ENCODE assay signal across 16 mouse cellular contexts in genomic region chr19:40249352-40249751, GRCm38 (mm10). TPM values are rescaled to one million over a fixed set of nuclear protein-coding genes. Genes with fewer than 3 reads are reported as not detected.
DNase-seq lines count a peak whose midpoint lies in the region; ATAC-seq and TF ChIP-seq lines count a peak whose summit lies in the region.
"Had no signal": no experiment of that assay in that cellular context is flagged by ENCODE, and none has a peak within 500 bp of the region (broad histone marks: within the 10 kb centered on the region; RNA-seq: fewer than 3 reads in every experiment).

No protein-coding gene starts in this region.

- H3K4me3 ChIP-seq in gastrocnemius, adult 2 months: no peak overlapping the region
- H3K4me3 ChIP-seq in brown adipose tissue, adult 24 weeks (ENCODE audit: insufficient read depth, low read depth, low read length): no peak overlapping the region
- H3K4me3 ChIP-seq: hindbrain, embryonic 12.5 days; limb, embryonic 10.5 days had no signal

- ATAC-seq in inflammation-experienced regulatory T-cells, adult 6 months: no peak
- ATAC-seq: forebrain, embryonic 16.5 days had no signal

- H3K4me1 ChIP-seq in brown adipose tissue, adult 24 weeks (ENCODE audit: control insufficient read depth, insufficient read depth, insufficient read length, low read length): peaks cover 9% of the 10 kb centered on the region; the same call in 1 of the 2 replicates
- H3K4me1 ChIP-seq: hindbrain, embryonic 12.5 days; limb, embryonic 10.5 days had no signal

- TF ChIP-seq CTCF in gastrocnemius, adult 2 months (IDR thresholded peaks at IDR 0.05): no peak

- intact Hi-C loops in gastrocnemius, adult 2 months (cut with DNase I): no loop called here

- DNase-seq in gastrocnemius, adult 2 months: no peak
- DNase-seq in gastrocnemius, postnatal 25 days: no peak
- DNase-seq in heart, postnatal 4 days: peak; percentile 37
- peak; percentile 64 for DNase-seq in lung, postnatal 10 days
- no peak for DNase-seq in urinary bladder, postnatal 14 days (ENCODE audit: low spot score)
- DNase-seq in right cerebral cortex, adult 2 months (ENCODE audit: low spot score in 2 of 2): no peak
- DNase-seq: cerebellum, adult 18-20 months; kidney, adult 11 months; kidney, postnatal 25 days; right cerebral cortex, adult 18-20 months; thymus, adult 2 months had no signal

- peak overlapping the region; percentile 71 for H3K27ac ChIP-seq in gastrocnemius, adult 2 months
- peak overlapping the region; percentile 15 for H3K27ac ChIP-seq in brown adipose tissue, adult 24 weeks (replicated peaks; ENCODE audit: low read depth, low read length)
- H3K27ac ChIP-seq: hindbrain, embryonic 12.5 days; limb, embryonic 10.5 days had no signal

RNA-seq across cellular contexts. Expression of gene Pdlim1, which starts 22.3 kb away (rescaled TPM):
- 100 to 1,000 TPM in 1 of 2 experiments, 10 to 100 TPM in 1; 70.8 to 292 TPM for total RNA-seq in gastrocnemius, adult 2 months (2021)
- 100 to 1,000 TPM; 116 to 150 TPM for total RNA-seq in gastrocnemius, postnatal 25 days (2021)
- 14.0 and 20.5 TPM in 2 replicates for polyA plus RNA-seq in brown adipose tissue, adult 24 weeks (2012; ENCODE audit: insufficient read depth, insufficient read length, missing spikeins)
- total RNA-seq in heart, postnatal 4 days (2021): 100 to 1,000 TPM; 266 to 281 TPM
- 100 to 1,000 TPM; 103 to 158 (median 146) TPM for polyA plus RNA-seq in inflammation-experienced regulatory T-cells, adult 6 months (2017; shearing (Covaris generic))

Comparison
In these comparisons a context has a peak if more than half of its experiments do, and no peak if none do; other contexts are left out.
1. DNase-seq: peak in heart, postnatal 4 days (single experiment) and lung, postnatal 10 days (single experiment); none in gastrocnemius, adult 2 months (single experiment), gastrocnemius, postnatal 25 days (single experiment), urinary bladder, postnatal 14 days (single experiment) and right cerebral cortex, adult 2 months (0 of 2).